Mouse (Mus musculus) right cerebral cortex, postnatal 10 days (tissue): ENCODE results near the gene Lrp10.

Experiments used
- DNase-seq, 2 experiments: peaks; one replicate each; pipeline ENCODE4 v3.0.0; 2021; ENCODE audit warnings: low spot score in 2 of 2

Lrp10 gene

DNA sequence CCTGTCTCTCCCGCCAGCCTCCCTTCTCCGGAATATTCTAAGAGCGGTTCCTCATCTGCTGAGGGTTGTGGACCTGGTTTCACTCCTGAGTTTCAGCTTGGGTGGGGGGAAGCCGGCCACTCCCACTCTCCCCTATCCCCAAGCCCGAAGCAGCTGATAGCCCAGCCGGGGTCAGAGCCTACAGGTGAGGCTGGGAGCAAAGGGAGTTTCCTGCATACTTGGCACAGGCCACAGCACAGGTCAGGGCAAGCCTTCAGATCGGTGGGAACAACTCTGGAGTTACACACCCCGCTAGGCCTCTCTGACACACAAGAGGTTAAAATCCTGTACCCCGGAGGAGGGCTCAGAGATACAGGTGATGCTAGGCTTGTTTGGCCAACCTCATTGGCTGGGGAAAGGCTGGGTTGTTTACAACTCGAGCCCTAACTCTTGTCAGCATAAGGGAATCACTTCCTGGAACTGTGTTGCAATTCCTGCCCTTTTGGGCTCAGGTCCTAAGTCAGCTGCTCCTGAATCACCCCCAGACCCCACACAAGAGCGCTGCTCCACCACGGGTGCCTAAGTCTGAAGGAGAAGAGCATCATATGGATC lies 29.9 kb upstream of the Lrp10 start:
- no peak for DNase-seq

DNA sequence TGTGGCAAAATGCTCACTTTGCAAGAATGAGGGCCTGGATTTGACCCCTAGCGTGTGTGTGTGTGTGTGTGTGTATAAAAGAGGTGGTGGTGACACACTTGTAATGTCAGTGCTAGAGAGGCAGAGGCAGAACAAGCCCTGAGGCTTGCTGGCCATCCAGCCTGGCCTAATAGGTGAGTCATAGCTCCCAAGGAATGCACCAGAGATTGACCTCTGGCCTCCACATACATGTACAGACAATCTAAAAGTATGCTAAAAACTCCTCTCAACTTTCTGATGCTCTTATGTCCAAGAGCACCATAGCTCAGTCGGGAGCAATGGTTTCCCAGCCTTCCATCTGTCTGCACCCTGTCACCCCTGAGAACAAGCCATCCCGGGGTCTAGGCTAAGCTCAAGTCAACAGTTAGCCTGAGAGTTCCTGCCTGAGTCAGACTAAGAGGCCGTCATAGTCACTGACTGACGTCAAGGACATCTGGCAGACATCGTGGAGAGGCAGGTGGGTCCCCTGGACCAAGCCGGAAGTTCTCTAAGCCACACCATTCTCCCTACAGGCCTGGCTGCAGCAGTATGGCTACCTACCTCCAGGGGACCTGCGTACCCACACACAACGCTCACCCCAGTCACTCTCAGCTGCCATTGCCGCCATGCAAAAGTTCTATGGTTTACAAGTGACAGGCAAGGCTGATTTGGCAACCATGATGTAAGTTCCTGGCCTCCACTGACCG lies 28.6 kb upstream of the Lrp10 start:
- DNase-seq = no peak

GRCm38 (mm10) chr14:54439155-54439554 lies 24.8 kb upstream of the Lrp10 start:
- no peak for DNase-seq

DNA sequence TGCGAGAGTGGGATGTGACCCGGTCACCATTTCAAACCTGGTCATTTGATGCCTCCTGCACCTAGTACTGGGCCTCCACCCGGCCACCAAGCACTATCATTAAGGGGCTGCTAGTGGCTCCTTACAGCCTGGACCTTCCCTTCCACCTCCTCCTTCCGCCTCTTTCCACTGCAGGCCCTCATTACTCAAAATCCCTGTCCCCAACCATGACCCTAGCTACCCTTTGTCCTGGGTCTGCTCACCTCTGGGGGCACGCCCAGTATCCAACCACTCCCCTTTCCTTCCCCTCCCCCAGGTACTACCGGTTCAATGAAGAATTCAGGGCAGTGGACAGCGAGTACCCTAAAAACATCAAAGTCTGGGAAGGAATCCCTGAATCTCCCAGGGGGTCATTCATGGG lies 24.3 kb upstream of the Lrp10 start:
- no peak for DNase-seq

GRCm38 (mm10) chr14:54440538-54440937 lies 23.4 kb upstream of the Lrp10 start:
- DNase-seq = no peak

GRCm38 (mm10) chr14:54441365-54441764 lies 22.6 kb upstream of the Lrp10 start:
- no peak for DNase-seq

DNA sequence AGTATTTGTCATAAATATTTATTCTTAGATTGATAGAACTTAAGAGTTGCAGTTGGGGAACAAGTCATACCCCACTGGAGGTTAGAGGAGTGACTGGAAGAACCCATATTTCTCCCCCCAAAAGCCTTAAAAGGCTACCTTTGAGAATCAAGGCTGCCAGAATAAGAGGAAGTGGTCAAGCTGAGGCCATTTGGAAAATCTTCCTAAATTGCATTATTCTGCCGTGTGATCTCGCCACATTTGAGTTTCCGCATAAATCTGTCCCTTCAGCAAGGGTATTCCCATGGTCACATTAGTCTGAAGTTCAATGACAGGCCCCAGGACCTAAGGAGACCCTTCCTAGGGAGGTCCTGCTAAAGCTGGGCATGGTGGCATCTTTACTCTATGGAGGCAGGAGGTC lies 21.4 kb upstream of the Lrp10 start:
- DNase-seq = no peak

- DNase-seq = no peak
Observed at GRCm38 (mm10) chr14:54443196-54443595, 20.7 kb upstream of the Lrp10 start.

GRCm38 (mm10) chr14:54443712-54444618 lies 20.0 kb upstream of the Lrp10 start:
- peak in 1 of 2 experiments; percentile 55 for DNase-seq

- no peak for DNase-seq
Observed at GRCm38 (mm10) chr14:54445476-54445875, 18.5 kb upstream of the Lrp10 start.

- DNase-seq = no peak
Observed at GRCm38 (mm10) chr14:54453566-54453965, 10.4 kb upstream of the Lrp10 start.

GRCm38 (mm10) chr14:54454669-54455528 lies 9.0 kb upstream of the Lrp10 start:
- DNase-seq = no peak

DNA sequence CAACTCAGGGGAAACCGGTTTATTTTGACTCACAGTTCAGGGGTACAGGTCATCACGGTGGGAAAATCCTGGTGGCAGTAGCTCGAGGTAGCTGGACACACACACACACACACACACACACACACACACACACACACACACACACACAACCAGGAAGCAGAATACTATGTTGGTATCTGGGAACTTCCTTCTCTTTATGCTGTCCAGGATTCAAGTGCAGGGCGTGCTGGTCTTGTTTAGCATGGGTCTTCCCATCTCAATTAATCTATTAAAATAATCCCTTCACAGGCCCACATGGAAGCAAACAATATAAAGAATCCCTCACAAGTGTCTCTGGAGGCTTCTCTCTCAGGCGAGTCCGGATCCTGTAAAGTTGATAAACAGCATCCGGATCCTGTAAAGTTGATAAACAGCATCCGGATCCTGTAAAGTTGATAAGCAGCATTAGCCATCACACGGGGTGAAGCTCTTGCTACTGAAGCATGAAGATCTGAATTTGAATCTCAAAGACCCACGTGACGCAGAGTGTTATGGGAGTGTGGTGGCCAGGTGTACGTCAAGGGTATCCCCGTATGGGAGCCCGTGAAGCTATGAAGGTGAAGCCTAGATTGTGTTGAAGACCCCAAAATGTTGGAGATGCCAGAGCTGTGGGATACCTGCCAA lies 5.9 kb upstream of the Lrp10 start:
- no peak for DNase-seq

DNA sequence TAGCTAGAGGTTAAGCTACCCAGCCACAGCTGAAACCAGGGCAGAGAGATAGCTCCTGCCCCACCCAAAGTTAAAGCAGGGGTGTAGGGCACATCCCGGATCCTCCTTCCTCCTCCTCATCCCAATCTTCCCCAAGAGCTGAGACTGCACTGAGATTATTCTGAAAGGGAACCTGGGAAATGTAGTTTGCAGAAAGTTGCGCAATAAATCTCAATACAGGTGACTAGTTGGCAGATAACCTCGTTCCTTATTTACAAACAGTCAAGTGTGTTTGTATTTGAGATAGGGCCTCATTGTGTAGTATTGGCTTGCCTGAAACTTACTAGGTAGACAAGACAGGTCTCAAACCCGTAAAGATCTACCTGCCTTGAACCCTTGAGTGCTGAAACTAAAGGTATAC lies 1.8 kb upstream of the Lrp10 start:
- DNase-seq = no peak

DNA sequence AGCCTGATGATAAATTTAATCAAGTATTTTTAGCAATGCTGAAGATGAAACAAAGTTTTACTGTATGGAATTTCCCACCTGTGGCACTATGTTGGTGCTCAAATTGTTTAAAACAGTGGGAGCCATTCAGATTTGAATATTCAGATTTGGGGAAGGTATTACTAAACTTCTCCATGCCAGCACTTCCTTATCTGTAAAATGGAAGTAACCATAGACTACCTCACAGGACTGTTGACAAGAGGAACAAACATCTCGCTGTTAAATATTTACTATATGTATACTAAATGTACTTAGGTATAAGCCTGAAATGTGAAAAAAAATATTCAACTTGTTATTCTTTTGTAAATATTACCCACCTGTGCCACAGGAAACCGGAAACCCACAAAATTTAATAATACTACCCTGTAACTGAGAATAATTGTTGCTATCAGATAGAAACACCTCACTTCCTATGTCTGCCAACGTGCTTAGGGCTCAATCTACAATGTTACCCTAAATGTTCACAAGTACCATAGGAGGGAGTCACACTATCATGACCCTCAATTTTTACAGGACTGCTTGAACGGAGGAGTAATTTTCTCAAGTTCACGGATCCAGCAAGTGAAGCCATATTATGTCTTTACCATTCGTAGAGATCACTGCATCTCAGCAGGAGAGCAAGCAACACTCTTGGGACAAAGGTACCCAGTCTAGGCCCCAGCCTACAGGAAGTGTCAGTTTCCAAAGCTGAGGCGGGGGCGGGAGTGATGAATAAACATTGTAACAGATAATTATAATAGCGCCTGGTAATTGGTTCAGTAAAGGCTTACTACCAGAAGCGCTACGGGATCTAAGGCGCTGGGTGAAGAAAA lies 604 bp upstream of the Lrp10 start:
- DNase-seq = no peak

DNA sequence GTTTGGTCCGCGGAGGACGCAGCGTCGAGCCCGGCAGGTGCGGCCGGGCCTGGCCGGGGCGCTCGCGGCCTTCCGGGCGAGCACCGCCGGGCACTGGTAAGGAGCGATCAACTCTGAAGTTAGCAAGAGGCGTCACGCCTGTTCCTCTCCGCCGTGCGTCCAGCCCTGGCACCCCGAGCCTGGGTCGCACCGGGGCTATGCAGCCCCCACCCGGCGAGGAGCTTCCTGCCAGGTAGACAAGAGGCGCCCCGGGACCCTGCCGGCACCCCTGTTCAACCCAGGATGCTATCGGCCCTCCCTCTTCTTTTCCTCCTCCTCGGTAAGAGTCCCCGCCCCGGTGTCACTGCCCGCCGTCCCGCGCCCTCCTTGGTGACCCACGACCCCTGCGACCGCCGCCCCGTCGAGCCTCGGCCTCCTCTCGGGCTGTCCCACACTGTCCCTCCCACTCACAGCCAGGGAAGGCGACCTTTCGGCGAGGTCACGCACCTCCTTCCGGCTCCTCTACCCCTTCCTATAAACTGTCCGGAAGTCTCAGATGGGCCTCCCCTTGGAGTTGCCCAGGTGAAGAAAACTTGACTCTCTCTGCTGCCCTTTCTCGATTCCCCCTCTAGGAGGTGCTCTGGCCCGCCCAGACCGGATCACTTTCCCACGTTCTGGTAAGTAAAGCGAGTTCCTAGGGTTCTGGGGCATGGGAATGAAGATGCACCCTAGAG lies 512 bp downstream of the Lrp10 start:
- DNase-seq = peak; percentile 51 to 52

DNA sequence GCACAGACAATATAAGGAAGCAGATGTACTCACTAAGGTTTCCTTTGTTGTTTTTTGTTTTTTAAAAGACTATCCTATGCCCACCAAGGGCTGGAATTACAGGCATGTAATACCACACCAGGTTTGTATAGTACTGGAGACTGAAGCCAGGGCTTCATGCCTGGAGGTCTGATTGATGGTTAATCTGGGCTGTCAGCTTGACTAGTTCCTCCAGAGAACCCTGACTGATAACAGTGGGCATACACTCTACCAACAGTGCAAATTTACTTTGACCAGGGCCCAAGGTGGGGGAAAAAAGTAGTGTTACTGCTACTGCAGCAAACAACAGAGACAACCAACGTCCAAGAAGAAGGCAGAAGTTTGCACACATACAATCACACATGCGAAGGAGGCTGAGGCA lies 7.5 kb downstream of the Lrp10 start:
- DNase-seq = no peak

DNA sequence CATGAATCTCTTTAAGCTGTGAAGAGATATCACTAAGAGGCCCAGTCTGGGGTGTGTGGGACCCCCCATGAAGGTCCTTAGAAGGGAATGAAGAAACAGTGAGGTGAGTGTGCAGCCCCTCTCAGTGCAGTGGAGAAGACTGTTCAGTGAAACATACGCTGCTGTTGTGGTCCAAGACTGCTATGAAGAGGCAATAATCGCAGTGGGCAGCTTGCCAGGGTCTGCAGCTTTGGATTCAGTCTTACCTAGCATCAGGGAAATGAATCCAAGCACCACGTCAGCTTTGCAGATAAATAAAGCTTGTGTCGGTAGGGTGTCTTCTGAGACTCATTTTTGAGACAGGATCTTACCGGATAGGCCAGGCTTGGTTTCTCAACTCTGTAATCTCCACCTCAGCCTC lies 8.7 kb downstream of the Lrp10 start:
- DNase-seq = peak; percentile 62 to 67

DNA sequence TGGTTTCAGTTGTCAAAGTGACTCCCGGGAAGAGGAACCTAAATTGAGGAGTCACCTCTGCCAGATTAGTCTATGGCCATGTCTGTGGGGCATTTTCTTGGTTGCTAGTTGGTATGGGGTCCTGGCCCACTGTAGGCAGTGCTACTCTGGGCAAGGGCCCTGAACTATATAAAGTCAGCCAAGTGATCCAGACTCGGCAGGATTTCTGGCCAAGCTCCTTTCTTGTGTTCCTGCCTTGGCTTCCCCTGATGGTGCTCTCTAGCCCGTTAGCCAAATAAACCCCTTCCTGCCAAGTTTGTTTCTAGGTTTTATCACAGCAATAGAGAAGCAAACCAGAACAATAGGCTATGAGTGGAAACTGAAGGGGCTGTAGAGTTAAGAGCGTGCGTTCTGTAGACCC lies 10.8 kb downstream of the Lrp10 start:
- no peak for DNase-seq
